Mouse (Mus musculus) bone marrow macrophage, adult 2 months (primary cell): ENCODE results near the gene Itpk1.

ENCODE experiments used
- CTCF ChIP-seq: IDR thresholded peaks from 2 replicates; pipeline ENCODE4 v1.5.1; 2012; ENCODE audit warnings: low read depth, mild to moderate bottlenecking, low read length, moderate library complexity
- POLR2A ChIP-seq: IDR thresholded peaks from 2 replicates; pipeline ENCODE4 v1.6.1; 2012; ENCODE audit warnings: mild to moderate bottlenecking, low read depth, low read length, borderline replicate concordance

DNA sequence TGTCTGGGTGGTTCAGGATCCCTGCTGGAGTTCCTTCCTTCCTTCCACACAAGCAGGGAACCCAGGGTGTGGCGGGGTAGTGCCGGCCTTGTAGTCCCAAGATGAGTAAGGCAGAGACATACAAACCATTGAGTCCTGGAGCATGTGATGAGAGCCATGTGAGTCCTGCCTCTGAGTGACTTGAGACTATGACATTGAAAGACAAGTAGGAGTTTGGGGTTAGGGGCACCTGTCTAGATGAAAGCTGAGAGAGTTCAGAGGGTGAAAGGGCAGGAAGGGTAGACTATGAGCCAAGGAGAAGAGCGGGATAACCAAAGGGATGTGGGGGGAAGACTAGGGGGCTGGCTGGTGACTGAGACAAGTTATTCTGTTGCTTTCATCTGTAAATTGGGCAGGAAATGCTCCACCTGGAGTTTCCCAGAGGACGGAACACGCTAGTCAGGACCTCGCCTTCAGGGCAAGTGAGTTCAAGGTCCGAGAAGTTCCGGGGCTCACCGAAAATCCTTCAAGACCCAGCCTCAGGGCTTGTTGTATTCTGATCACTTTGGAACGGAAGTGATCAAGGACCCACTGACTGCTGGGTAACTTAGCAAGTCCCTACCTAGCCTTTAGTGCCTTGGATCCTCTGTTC is 2.2 kb upstream of the Itpk1 start:
- TF ChIP-seq POLR2A (no peak), CTCF (no peak)
